Mouse (Mus musculus) liver, adult 2 months (tissue): ENCODE measurements around the gene Gm10198.

Experiments
- CTCF ChIP-seq: fragments of 200-500 bp; IDR thresholded peaks from 2 replicates; pipeline ENCODE4 v1.5.1; 2011; ENCODE audit warnings: low read depth, low read length, control low read depth
- POLR2A ChIP-seq: fragments of 200-500 bp; IDR thresholded peaks from 2 replicates; pipeline ENCODE4 v1.6.1; 2011; ENCODE audit warnings: low read length, control low read depth; ENCODE audit not compliant: insufficient read depth; ENCODE audit errors: extremely low read depth

DNA sequence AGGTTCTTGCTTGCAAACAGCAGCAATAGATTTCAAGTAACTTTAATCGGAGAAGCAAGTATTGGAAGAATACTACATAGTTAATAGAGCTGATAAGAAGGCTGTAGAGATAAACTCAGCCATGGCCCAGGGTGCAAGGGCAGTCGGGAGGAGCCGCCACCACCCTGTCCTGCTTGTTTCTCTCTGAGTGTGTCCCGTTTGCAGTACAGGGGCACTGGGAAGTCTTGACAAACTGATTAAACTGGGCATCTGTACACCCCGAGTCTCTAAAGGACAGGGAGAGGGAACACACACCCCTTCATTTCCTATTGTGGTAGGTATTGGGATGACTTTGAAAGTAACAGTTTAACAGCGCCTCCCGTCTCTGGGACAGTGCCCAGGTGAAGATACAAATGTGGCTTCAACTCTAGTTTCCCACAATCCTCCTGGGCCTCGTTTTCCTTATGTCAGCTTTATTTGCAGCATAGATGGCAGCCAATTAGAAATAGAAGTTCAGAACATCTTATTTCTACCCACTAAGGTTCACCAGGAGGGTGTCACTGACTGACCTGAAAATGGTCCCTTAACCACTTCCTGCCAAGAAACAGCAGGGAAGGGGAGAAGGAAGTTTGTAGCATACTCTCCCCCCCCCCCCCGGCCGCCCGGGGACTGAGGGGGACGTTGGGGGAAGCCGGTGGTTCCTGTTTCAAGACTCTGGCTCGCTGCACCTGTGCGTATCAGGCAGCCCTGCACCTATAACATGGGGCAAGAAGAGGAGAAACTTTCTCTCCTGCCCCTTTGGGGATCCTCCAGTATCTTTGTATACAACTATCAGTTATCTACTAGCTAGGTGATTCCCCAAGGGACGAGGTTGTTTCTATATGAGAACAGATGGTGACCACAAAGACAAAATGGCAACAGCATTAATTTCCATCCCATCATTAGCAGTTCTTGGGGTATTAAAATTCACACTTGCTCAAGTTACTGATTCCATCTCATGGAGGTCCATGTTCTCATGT, 41.9 kb downstream of the Gm10198 start:
- no peak for TF ChIP-seq CTCF
- no peak for TF ChIP-seq POLR2A
